Mouse (Mus musculus) midbrain, embryonic 12.5 days (tissue): ENCODE data around the gene Ldoc1. TPM values are rescaled to one million over a fixed set of nuclear protein-coding genes. Genes with fewer than 3 reads are reported as not detected.
A peak's percentile ranks its signal among the peaks of the same experiment; 100 is the strongest.

Experiments
- ATAC-seq: fragments of 200-750 bp; cut with Nextera tagmentation; 2 replicates; pipeline ENCODE4 v1.8.0; 2017; ENCODE audit warnings: low read depth, moderate TSS enrichment, moderate library complexity; ENCODE audit not compliant: low FRiP score
- H3K27ac ChIP-seq: fragments of 300-500 bp; sonication (generic); replicated peaks from 2 replicates; pipeline ENCODE4 v1.5.1; 2016; ENCODE audit warnings: mild to moderate bottlenecking
- H3K27me3 ChIP-seq: fragments of 300-500 bp; sonication (generic); 2 replicates; pipeline ENCODE4 v1.6.1; 2016; ENCODE audit warnings: mild to moderate bottlenecking
- H3K36me3 ChIP-seq: fragments of 300-500 bp; sonication (generic); 2 replicates; pipeline ENCODE4 v1.6.1; 2016
- H3K4me1 ChIP-seq: fragments of 300-500 bp; sonication (generic); 2 replicates; pipeline ENCODE4 v1.6.1; 2016
- H3K4me2 ChIP-seq: fragments of 300-500 bp; sonication (generic); replicated peaks from 2 replicates; pipeline ENCODE4 v1.6.1; 2016; ENCODE audit warnings: mild to moderate bottlenecking, moderate library complexity
- H3K4me3 ChIP-seq: fragments of 300-500 bp; sonication (generic); 2 replicates; pipeline ENCODE4 v1.5.1; 2016; ENCODE audit warnings: mild to moderate bottlenecking
- H3K9ac ChIP-seq: fragments of 300-500 bp; sonication (generic); replicated peaks from 2 replicates; pipeline ENCODE4 v1.6.1; 2016; ENCODE audit warnings: mild to moderate bottlenecking, moderate library complexity
- H3K9me3 ChIP-seq: fragments of 300-500 bp; sonication (generic); 2 replicates; pipeline ENCODE4 v1.6.1; 2016; ENCODE audit warnings: mild to moderate bottlenecking
- WGBS: fragments of 180-500 bp; shearing (Covaris S2); methylation state at CpG from one replicate; pipeline ENCODE4 v1.1.7; 2016; 5-methylcytosine and 5-hydroxymethylcytosine counted together
- polyA plus RNA-seq: library from polyadenylated mRNA; unstranded; fragments of >200 nt; fragmentation: Nextera tagmentation; extraction: Ambion mirVana; gene quantifications from 2 replicates; pipeline ENCODE4 v1.2.1, GENCODE M21; 2016

The Ldoc1 gene
- 0.88 and 1.1 TPM in 2 replicates for polyA plus RNA-seq

- H3K36me3 ChIP-seq, result no peaks in the 10 kb centered on the region
- WGBS, result 39% methylated on average over 34 of the region's 34 CpGs
- peak; percentile 54 for ATAC-seq
- no peak within 1 kb of the TSS for H3K27ac ChIP-seq
- no peaks in the 10 kb centered on the region for H3K27me3 ChIP-seq
- H3K4me2 ChIP-seq, result peak within 1 kb of the TSS; percentile 55
- H3K4me1 ChIP-seq, result no peaks in the 10 kb centered on the region
- peak within 1 kb of the TSS; percentile 37 for H3K4me3 ChIP-seq
- no peaks in the 10 kb centered on the region for H3K9me3 ChIP-seq
- H3K9ac ChIP-seq, result no peak within 1 kb of the TSS
Measured at GRCm38 (mm10) chrX:61709302-61710033, at the start of gene Ldoc1. Gene Ldoc1 (plus strand): TSS chrX:61709497.

- Histone ChIP-seq H3K4me3 (no peak overlapping the region), H3K27me3 (no peaks in the 10 kb centered on the region), H3K9me3 (no peaks in the 10 kb centered on the region), H3K36me3 (no peaks in the 10 kb centered on the region), H3K27ac (no peak overlapping the region), H3K4me2 (no peak overlapping the region), H3K4me1 (no peaks in the 10 kb centered on the region), H3K9ac (no peak overlapping the region)
- WGBS, result 88% methylated on average over 7 of the region's 7 CpGs
- no peak for ATAC-seq
Measured at GRCm38 (mm10) chrX:61710131-61710530, 834 bp downstream of the Ldoc1 start.

- H3K4me1 ChIP-seq, result 0 out of 2 replicates have a peak, but pooled peaks cover 3% of the 10 kb centered on the region
- no peaks in the 10 kb centered on the region for H3K27me3 ChIP-seq
- 32% methylated on average over 12 of the region's 12 CpGs for WGBS
- no peaks in the 10 kb centered on the region for H3K9me3 ChIP-seq
- peak; percentile 85 for ATAC-seq
- H3K4me3 ChIP-seq, result no peak overlapping the region
- no peak overlapping the region for H3K27ac ChIP-seq
- no peak overlapping the region for H3K9ac ChIP-seq
- no peaks in the 10 kb centered on the region for H3K36me3 ChIP-seq
- peak overlapping the region; percentile 30 for H3K4me2 ChIP-seq
Measured at GRCm38 (mm10) chrX:61722281-61723028, 13.2 kb downstream of the Ldoc1 start.

GRCm38 (mm10) chrX:61723029-61723980 is 14.0 kb downstream of the Ldoc1 start:
- H3K27me3 ChIP-seq, result no peaks in the 10 kb centered on the region
- 0 out of 2 replicates have a peak, but pooled peaks cover 3% of the 10 kb centered on the region for H3K4me1 ChIP-seq
- H3K4me2 ChIP-seq, result peak overlapping the region; percentile 30
- H3K36me3 ChIP-seq, result no peaks in the 10 kb centered on the region
- peak; percentile 54 for ATAC-seq
- no peaks in the 10 kb centered on the region for H3K9me3 ChIP-seq
- H3K9ac ChIP-seq, result no peak overlapping the region
- no peak overlapping the region for H3K27ac ChIP-seq
- WGBS, result 63% methylated on average over 9 of the region's 9 CpGs
- H3K4me3 ChIP-seq, result no peak overlapping the region

- WGBS, result 45% methylated on average over 2 of the region's 2 CpGs
- no peaks in the 10 kb centered on the region for H3K9me3 ChIP-seq
- no peak overlapping the region for H3K4me2 ChIP-seq
Measured at GRCm38 (mm10) chrX:61727516-61728310, 18.4 kb downstream of the Ldoc1 start.

More at GRCm38 (mm10) chrX:61727516-61728310, 18.4 kb downstream of the Ldoc1 start:
- ATAC-seq, result no peak
- H3K9ac ChIP-seq, result no peak overlapping the region
- H3K4me1 ChIP-seq, result no peaks in the 10 kb centered on the region
- no peak overlapping the region for H3K4me3 ChIP-seq
- no peak overlapping the region for H3K27ac ChIP-seq
- no peaks in the 10 kb centered on the region for H3K27me3 ChIP-seq
- H3K36me3 ChIP-seq, result no peaks in the 10 kb centered on the region
